Mouse (Mus musculus) ES-E14 (cell line): ENCODE measurements at regions not wholly inside any gene's neighbourhood (a gene's known extent, or its start where the extent isn't known, plus 50 kb on each side); places are given as distances from the start of the nearest gene placed in this dataset.

Source experiments
- CHD2 ChIP-seq: IDR thresholded peaks from 2 replicates; pipeline ENCODE4 v1.6.1; 2014; ENCODE audit warnings: mild to moderate bottlenecking, low read depth, low read length, inconsistent platforms
- ZNF384 ChIP-seq: IDR thresholded peaks from 2 replicates; pipeline ENCODE4 v1.6.1; 2012; ENCODE audit warnings: low read depth, low read length, inconsistent platforms

DNA sequence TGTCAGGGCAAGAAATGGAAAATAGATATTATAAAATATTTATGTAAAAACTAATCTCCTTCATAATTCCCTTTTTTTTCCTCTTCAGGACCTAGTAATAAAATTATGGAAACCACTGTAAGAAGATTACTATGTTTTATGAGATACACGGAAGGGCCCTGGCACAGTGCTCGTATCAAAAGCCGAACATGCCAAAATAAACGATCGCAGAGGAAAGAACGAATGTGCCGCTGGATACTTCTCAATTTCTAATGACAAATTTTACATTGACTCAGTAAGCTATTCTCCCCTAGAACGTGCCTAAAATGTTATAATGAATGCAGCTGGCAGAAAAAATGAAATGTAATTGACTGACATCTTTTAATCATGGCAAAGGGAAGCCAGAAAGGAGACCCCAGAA, 257.4 kb upstream of the Daam1 start:
- TF ChIP-seq ZNF384 (no peak), CHD2 (no peak)
